Mouse (Mus musculus): ENCODE data around the gene Dnajb14.
A peak's percentile ranks its signal among the peaks of the same experiment; 100 is the strongest.
"Not testable (repeated sequence)": the region's sequence is repeated elsewhere in the genome, so short reads cannot be mapped to it uniquely, and the experiment has no call there.

Dnajb14 gene

GRCm38 (mm10) chr3:137917694-137918171, 50.3 kb downstream of the Dnajb14 start:
- DNase-seq (ENCODE audit: low read depth, low spot score), result no peak

GRCm38 (mm10) chr3:137918172-137918931, 50.9 kb downstream of the Dnajb14 start, which contains the start of gene Lamtor3:
TSS of gene Lamtor3 (plus strand) at chr3:137918506.
- peak; percentile 78 for DNase-seq (ENCODE audit: low read depth, low spot score)

GRCm38 (mm10) chr3:137918932-137919311, 51.4 kb downstream of the Dnajb14 start:
- peak; percentile 20 for DNase-seq (ENCODE audit: low read depth, low spot score)

- DNase-seq (ENCODE audit: low read depth, low spot score), result no peak
These were observed 51.9 kb downstream of the Dnajb14 start for GRCm38 (mm10) chr3:137919398-137919797.

GRCm38 (mm10) chr3:137920594-137920993, 53.1 kb downstream of the Dnajb14 start:
- DNase-seq (ENCODE audit: low read depth, low spot score), result no peak

GRCm38 (mm10) chr3:137927010-137927409, 59.5 kb downstream of the Dnajb14 start:
- no peak for DNase-seq (ENCODE audit: low read depth, low spot score)

- no peak for DNase-seq (ENCODE audit: low read depth, low spot score)
These were observed 62.5 kb downstream of the Dnajb14 start for GRCm38 (mm10) chr3:137929940-137930339.

- no peak for DNase-seq (ENCODE audit: low read depth, low spot score)
These were observed 65.3 kb downstream of the Dnajb14 start for GRCm38 (mm10) chr3:137932748-137933147.

GRCm38 (mm10) chr3:137933986-137934385, 66.5 kb downstream of the Dnajb14 start:
- no peak for DNase-seq (ENCODE audit: low read depth, low spot score)

- DNase-seq (ENCODE audit: low read depth, low spot score), result no peak
These were observed 68.4 kb downstream of the Dnajb14 start for GRCm38 (mm10) chr3:137935570-137936525.

GRCm38 (mm10) chr3:137936541-137936940, 69.1 kb downstream of the Dnajb14 start:
- DNase-seq (ENCODE audit: low read depth, low spot score), result no peak

GRCm38 (mm10) chr3:137938608-137939007, 71.1 kb downstream of the Dnajb14 start:
- DNase-seq (ENCODE audit: low read depth, low spot score), result no peak

GRCm38 (mm10) chr3:137940757-137941156, 73.3 kb downstream of the Dnajb14 start:
- no peak for DNase-seq (ENCODE audit: low read depth, low spot score)

- DNase-seq (ENCODE audit: low read depth, low spot score), result no peak
These were observed 74.1 kb downstream of the Dnajb14 start for GRCm38 (mm10) chr3:137941555-137941954.

GRCm38 (mm10) chr3:137942098-137942622, 74.7 kb downstream of the Dnajb14 start:
- DNase-seq (ENCODE audit: low read depth, low spot score), result no peak

- no peak for DNase-seq (ENCODE audit: low read depth, low spot score)
These were observed 76.3 kb downstream of the Dnajb14 start for GRCm38 (mm10) chr3:137943737-137944154.

GRCm38 (mm10) chr3:137946827-137947226, 79.4 kb downstream of the Dnajb14 start:
- DNase-seq (ENCODE audit: low read depth, low spot score), result no peak

GRCm38 (mm10) chr3:137947525-137947924, 80.0 kb downstream of the Dnajb14 start:
- DNase-seq (ENCODE audit: low read depth, low spot score), result no peak

- no peak for DNase-seq (ENCODE audit: low read depth, low spot score)
These were observed 82.9 kb downstream of the Dnajb14 start for GRCm38 (mm10) chr3:137950191-137950885.

GRCm38 (mm10) chr3:137951302-137951701, 83.8 kb downstream of the Dnajb14 start:
- DNase-seq (ENCODE audit: low read depth, low spot score), result not testable (repeated sequence)

- DNase-seq (ENCODE audit: low read depth, low spot score), result no peak
These were observed 84.3 kb downstream of the Dnajb14 start for GRCm38 (mm10) chr3:137951819-137952218.
